Mouse (Mus musculus) liver, embryonic 11.5 days (tissue): ENCODE measurements around the gene Ecm1. TPM values are rescaled to one million over a fixed set of nuclear protein-coding genes. Genes with fewer than 3 reads are reported as not detected.

Source experiments
- ATAC-seq: fragments of 200-750 bp; cut with Nextera tagmentation; replicated peaks from 2 replicates; pipeline ENCODE4 v1.8.0; 2017; ENCODE audit warnings: moderate number of reproducible peaks, mild to moderate bottlenecking, moderate TSS enrichment, moderate library complexity; ENCODE audit not compliant: low FRiP score
- DNase-seq: peaks from one replicate; pipeline ENCODE4 v3.0.0-alpha.2; 2017; ENCODE audit warnings: low spot score
- H3K27ac ChIP-seq: fragments of 300-500 bp; sonication (generic); 2 replicates; pipeline ENCODE4 v1.5.1; 2014; ENCODE audit warnings: mild to moderate bottlenecking, low read depth, low read length, control low read depth
- H3K27me3 ChIP-seq: fragments of 300-500 bp; sonication (generic); replicated peaks from 2 replicates; pipeline ENCODE4 v1.6.1; 2014; ENCODE audit warnings: low read length, mixed read lengths; ENCODE audit not compliant: control insufficient read depth, insufficient read depth
- H3K36me3 ChIP-seq: fragments of 300-500 bp; sonication (generic); 2 replicates; pipeline ENCODE4 v1.6.1; 2014; ENCODE audit warnings: mild to moderate bottlenecking, low read length, moderate library complexity, mixed read lengths; ENCODE audit not compliant: control insufficient read depth, insufficient read depth
- H3K4me1 ChIP-seq: fragments of 300-500 bp; sonication (generic); replicated peaks from 2 replicates; pipeline ENCODE4 v1.6.1; 2014; ENCODE audit warnings: low read length, mixed read lengths; ENCODE audit not compliant: control insufficient read depth, insufficient read depth
- H3K4me2 ChIP-seq: fragments of 300-500 bp; sonication (generic); 2 replicates; pipeline ENCODE4 v1.6.1; 2014; ENCODE audit warnings: mild to moderate bottlenecking, control low read depth, moderate library complexity
- H3K4me3 ChIP-seq: fragments of 300-500 bp; sonication (generic); 2 replicates; pipeline ENCODE4 v1.5.1; 2014; ENCODE audit warnings: low read depth, low read length, control low read depth
- H3K9ac ChIP-seq: fragments of 300-500 bp; sonication (generic); 2 replicates; pipeline ENCODE4 v1.6.1; 2014; ENCODE audit warnings: low read depth, low read length, control low read depth
- H3K9me3 ChIP-seq: fragments of 300-500 bp; sonication (generic); 2 replicates; pipeline ENCODE4 v1.6.1; 2016; ENCODE audit warnings: low read length, inconsistent platforms, mixed read lengths; ENCODE audit not compliant: control insufficient read depth
- WGBS: fragments of 180-500 bp; shearing (Covaris S2); extraction: QIAGEN DNeasy Blood & Tissue Kit; methylation state at CpG from one replicate; pipeline ENCODE4 v1.1.7; 2014; 5-methylcytosine and 5-hydroxymethylcytosine counted together
- microRNA-seq: library from miRNA; unstranded; fragments of <30 nt; microRNA quantifications from one replicate; pipeline ENCODE4, GENCODE M21; 2017; ENCODE audit warnings: borderline number of aligned reads
- polyA plus RNA-seq: library from polyadenylated mRNA; unstranded; fragments of >200 nt; fragmentation: Nextera tagmentation; extraction: Ambion mirVana; gene quantifications from 2 replicates; pipeline ENCODE4 v1.2.1, GENCODE M21; 2014

Ecm1 gene
- polyA plus RNA-seq, 1 experiment from 2014 or later = 31.7 TPM

DNA sequence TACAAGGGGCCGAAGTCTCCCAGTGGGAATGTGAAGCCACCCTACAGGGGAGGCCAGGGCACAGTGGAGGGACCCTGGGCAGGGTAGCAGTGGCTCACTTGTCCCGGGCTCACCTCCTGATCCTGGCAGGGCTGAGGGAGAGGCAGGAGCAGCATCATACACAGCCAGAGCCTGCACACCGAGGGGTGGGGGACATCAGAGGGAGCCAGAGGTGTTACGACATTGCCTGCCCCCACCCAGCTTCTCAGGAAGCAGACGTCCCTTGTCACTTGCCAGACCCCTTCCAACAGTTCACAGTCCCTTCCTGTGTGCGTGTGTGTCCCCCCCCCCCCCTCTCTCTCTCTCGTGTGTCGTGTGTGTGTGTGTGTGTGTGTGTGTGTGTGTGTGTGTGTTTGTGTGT, 54.5 kb downstream of the Ecm1 start:
- Histone ChIP-seq H3K4me1 (peaks cover 26% of the 10 kb centered on the region), H3K36me3 (no peaks in the 10 kb centered on the region), H3K27me3 (peaks cover 14% of the 10 kb centered on the region), H3K9ac (no peak overlapping the region), H3K4me2 (no peak overlapping the region), H3K9me3 (no peaks in the 10 kb centered on the region), H3K27ac (no peak overlapping the region), H3K4me3 (no peak overlapping the region)
- ATAC-seq (no peak), DNase-seq (no peak)
- 38% methylated on average over 5 of the region's 8 CpGs for WGBS

Small RNAs within 50 kb of the gene (microRNA-seq; reads per million reads assigned to microRNA genes)
- not detected for gene Mir7014

Other genes with a start within 250 kb of the Ecm1 start
- 1.7 and 1.8 TPM in 2 replicates for gene Ctsk, start 240.3 kb downstream of the Ecm1 start, polyA plus RNA-seq
- gene Ctss, start 212.8 kb downstream of the Ecm1 start, polyA plus RNA-seq = 16.6 and 18.5 TPM in 2 replicates
- gene Hormad1, start 179.9 kb downstream of the Ecm1 start, polyA plus RNA-seq = 0.13 and 0.23 TPM in 2 replicates
- gene Golph3l, start 150.6 kb downstream of the Ecm1 start, polyA plus RNA-seq = 29.8 and 34.3 TPM in 2 replicates
- gene Ensa, start 114.6 kb downstream of the Ecm1 start, polyA plus RNA-seq = 51.3 and 55.8 TPM in 2 replicates
- gene Mcl1, start 80.8 kb downstream of the Ecm1 start, polyA plus RNA-seq = 52.2 and 57.7 TPM in 2 replicates
- gene Adamtsl4, start 51.7 kb downstream of the Ecm1 start, polyA plus RNA-seq = 0.38 and 1.2 TPM in 2 replicates
- gene Tars2, start 20.6 kb upstream of the Ecm1 start, polyA plus RNA-seq = 97.9 and 102 TPM in 2 replicates
- gene Rprd2, start 79.3 kb upstream of the Ecm1 start, polyA plus RNA-seq = 18.8 and 18.9 TPM in 2 replicates
- gene Prpf3, start 116.3 kb upstream of the Ecm1 start, polyA plus RNA-seq = 68.0 and 68.4 TPM in 2 replicates
- gene Mrps21, start 131.9 kb upstream of the Ecm1 start, polyA plus RNA-seq = 311 and 340 TPM in 2 replicates
- gene Ciart, start 142.7 kb upstream of the Ecm1 start, polyA plus RNA-seq = 7.9 and 8.1 TPM in 2 replicates
- gene BC028528, start 152.4 kb upstream of the Ecm1 start, polyA plus RNA-seq = 9.5 and 13.5 TPM in 2 replicates
- 34.3 and 35.1 TPM in 2 replicates for gene Aph1a, start 154.4 kb upstream of the Ecm1 start, polyA plus RNA-seq
- gene Car14, start 165.1 kb upstream of the Ecm1 start, polyA plus RNA-seq = 27.4 and 28.9 TPM in 2 replicates
- 110 TPM in 2 replicates for gene Anp32e, start 189.7 kb upstream of the Ecm1 start, polyA plus RNA-seq